Mouse (Mus musculus) kidney, embryonic 15.5 days (tissue): Measurements from ENCODE around the gene Pxylp1. TPM values are rescaled to one million over a fixed set of nuclear protein-coding genes. Genes with fewer than 3 reads are reported as not detected.

Experiments
- ATAC-seq: fragments of 200-750 bp; cut with Nextera tagmentation; replicated peaks from 2 replicates; pipeline ENCODE4 v1.8.0; 2017; ENCODE audit warnings: moderate TSS enrichment; ENCODE audit not compliant: low FRiP score
- H3K27ac ChIP-seq: fragments of 300-500 bp; sonication (generic); 2 replicates; pipeline ENCODE4 v1.5.1; 2015; ENCODE audit warnings: mild to moderate bottlenecking, inconsistent platforms
- H3K27me3 ChIP-seq: fragments of 300-500 bp; sonication (generic); 2 replicates; pipeline ENCODE4 v1.6.1; 2015; ENCODE audit warnings: inconsistent platforms
- H3K36me3 ChIP-seq: fragments of 300-500 bp; sonication (generic); 2 replicates; pipeline ENCODE4 v1.6.1; 2015; ENCODE audit warnings: inconsistent platforms
- H3K4me1 ChIP-seq: fragments of 300-500 bp; sonication (generic); 2 replicates; pipeline ENCODE4 v1.6.1; 2015; ENCODE audit warnings: inconsistent platforms
- H3K4me2 ChIP-seq: fragments of 300-500 bp; sonication (generic); 2 replicates; pipeline ENCODE4 v1.6.1; 2015; ENCODE audit warnings: moderate library complexity, mild to moderate bottlenecking, inconsistent platforms
- H3K4me3 ChIP-seq: fragments of 300-500 bp; sonication (generic); replicated peaks from 2 replicates; pipeline ENCODE4 v1.5.1; 2015; ENCODE audit warnings: mild to moderate bottlenecking, inconsistent platforms
- H3K9ac ChIP-seq: fragments of 300-500 bp; sonication (generic); 2 replicates; pipeline ENCODE4 v1.6.1; 2015; ENCODE audit warnings: mild to moderate bottlenecking, inconsistent platforms
- H3K9me3 ChIP-seq: fragments of 300-500 bp; sonication (generic); replicated peaks from 2 replicates; pipeline ENCODE4 v1.6.1; 2016; ENCODE audit warnings: inconsistent platforms
- WGBS: fragments of 180-500 bp; shearing (Covaris S2); methylation state at CpG from one replicate; pipeline ENCODE4 v1.1.7; 2015; ENCODE audit warnings: mixed read lengths; 5-methylcytosine and 5-hydroxymethylcytosine counted together
- polyA plus RNA-seq: library from polyadenylated mRNA; unstranded; fragments of >200 nt; fragmentation: Nextera tagmentation; extraction: Ambion mirVana; gene quantifications from 2 replicates; pipeline ENCODE4 v1.2.1, GENCODE M21; 2015

The Pxylp1 gene
- polyA plus RNA-seq, 1 experiment from 2014 or later: 17.0 TPM

DNA sequence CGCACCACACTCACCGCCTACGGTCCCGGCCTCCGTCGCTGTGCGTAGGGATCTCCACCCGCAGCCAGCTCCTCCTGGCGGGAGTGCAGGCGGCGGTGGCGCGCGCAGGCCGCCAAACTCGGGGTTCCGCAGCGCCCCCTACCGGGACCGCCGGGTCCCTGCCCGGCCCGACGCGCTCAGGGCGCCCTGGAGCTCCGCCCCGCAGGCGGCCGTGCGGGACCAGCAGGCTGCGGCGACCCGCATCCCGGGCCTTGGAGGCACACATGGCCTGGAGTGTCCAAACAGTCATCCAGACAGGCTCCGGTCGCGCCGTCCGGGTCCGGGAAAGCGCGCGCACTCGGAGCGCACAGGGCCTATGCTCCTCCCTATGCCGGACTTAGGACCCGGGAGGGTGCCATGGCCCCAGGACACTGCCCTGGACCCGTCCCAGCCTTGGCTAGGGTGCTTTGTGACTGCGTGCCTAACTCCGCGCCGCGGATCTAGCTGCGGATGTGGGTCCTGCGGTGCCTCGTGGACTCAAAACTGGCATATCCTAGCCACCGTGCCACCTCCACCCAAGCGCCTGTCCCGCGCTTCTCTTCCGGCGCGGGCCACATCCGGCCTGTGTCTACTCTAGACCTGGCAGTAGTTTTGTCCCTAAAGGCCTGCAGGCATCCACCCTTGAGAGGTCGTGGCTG is 3.0 kb downstream of the Pxylp1 start:
- Histone ChIP-seq H3K4me3 (peak overlapping the region; percentile 72), H3K36me3 (no peaks in the 10 kb centered on the region), H3K4me1 (peaks cover 31% of the 10 kb centered on the region), H3K4me2 (peak overlapping the region; percentile 89), H3K27ac (no peak overlapping the region), H3K9me3 (no peaks in the 10 kb centered on the region), H3K27me3 (peaks cover 47% of the 10 kb centered on the region), H3K9ac (peak overlapping the region; percentile 73)
- WGBS: under 1% methylated on average over 66 of the region's 66 CpGs
- peak; percentile 87 for ATAC-seq

DNA sequence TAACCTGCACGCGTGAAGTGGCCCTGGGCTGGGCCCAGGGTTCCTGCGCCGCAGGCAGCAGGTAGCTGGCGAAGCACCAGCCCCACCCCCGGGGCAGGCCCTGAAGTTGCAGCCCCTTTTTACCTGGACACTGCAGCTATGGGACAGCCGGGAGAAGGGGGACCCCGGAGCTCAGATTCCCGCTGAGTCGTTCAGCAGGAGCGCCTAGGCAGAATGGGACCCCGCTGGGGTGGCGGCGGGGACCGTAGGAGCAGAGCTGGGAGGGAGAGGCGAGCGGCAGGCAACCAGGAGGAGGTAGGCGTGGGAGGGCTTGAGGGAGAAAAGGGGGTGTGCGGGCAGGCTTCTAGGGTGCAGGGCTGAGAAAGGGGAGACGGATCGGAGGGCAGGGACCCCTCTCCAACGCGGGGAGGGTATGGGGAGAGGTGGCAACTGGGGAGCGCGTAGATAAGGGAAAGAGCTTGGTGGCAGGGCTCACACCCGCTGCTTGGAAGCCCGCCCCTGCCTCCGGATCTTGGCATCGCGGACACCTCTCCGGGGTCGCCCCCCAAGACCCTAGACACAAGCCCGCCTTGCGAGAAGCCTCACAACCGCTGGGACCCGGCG is 3.6 kb downstream of the Pxylp1 start:
- Histone ChIP-seq H3K9me3 (no peaks in the 10 kb centered on the region), H3K27ac (no peak overlapping the region), H3K27me3 (peaks cover 47% of the 10 kb centered on the region), H3K9ac (peak overlapping the region; percentile 73), H3K4me3 (peak overlapping the region; percentile 72), H3K36me3 (no peaks in the 10 kb centered on the region), H3K4me2 (peak overlapping the region; percentile 89), H3K4me1 (peaks cover 31% of the 10 kb centered on the region)
- WGBS: 1% methylated on average over 37 of the region's 37 CpGs
- peak; percentile 45 for ATAC-seq

DNA sequence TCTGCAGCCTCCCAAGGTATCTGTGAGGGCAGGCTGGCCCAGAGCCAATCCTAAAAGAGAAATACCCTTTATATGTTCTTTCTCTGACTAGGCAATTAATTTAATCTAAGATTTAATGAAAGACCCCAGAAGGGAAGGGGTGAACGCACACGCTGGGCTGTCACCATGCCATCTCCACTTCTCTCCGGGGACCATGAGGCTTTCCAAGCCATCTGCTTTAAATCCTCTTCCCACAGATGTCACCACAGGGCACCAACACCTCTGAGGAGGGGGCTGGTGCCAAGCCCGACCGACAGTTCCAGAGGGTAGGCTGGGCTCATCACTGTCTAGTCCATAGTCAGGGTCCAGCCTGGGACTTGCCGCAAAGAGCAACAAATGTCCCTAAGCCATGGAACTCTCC is 4.5 kb downstream of the Pxylp1 start:
- no peaks in the 10 kb centered on the region for H3K36me3 ChIP-seq
- H3K4me3 ChIP-seq: peak overlapping the region; percentile 72; the same call in 1 of the 2 replicates
- H3K4me1 ChIP-seq: peaks cover 23% of the 10 kb centered on the region
- no peak overlapping the region for H3K9ac ChIP-seq
- WGBS: 22% methylated on average over 6 of the region's 6 CpGs
- no peak overlapping the region for H3K27ac ChIP-seq
- H3K4me2 ChIP-seq: peak overlapping the region; percentile 89
- H3K27me3 ChIP-seq: peaks cover 47% of the 10 kb centered on the region
- no peaks in the 10 kb centered on the region for H3K9me3 ChIP-seq
- ATAC-seq: no peak

DNA sequence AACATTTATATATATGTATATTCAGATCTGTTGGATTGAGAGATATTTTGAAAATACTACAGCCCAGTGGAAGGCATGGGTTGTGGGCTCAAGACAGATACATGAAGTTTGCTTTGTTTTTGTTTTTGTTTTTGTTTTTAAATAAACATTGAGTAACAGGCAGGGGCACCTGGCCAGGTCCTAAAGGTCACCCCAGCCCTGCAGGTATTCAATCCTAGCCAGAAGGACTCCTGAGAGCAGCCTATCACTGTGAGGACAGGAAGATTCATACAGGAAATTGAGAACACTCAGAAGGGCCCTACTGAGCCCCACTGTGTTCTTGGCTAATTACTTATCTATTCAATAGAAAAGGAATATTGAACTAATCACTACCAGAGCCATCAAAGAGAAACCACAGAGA is 5.0 kb downstream of the Pxylp1 start:
- Histone ChIP-seq H3K27ac (no peak overlapping the region), H3K4me1 (peaks cover 23% of the 10 kb centered on the region), H3K27me3 (peaks cover 47% of the 10 kb centered on the region), H3K9me3 (no peaks in the 10 kb centered on the region), H3K9ac (no peak overlapping the region), H3K36me3 (no peaks in the 10 kb centered on the region), H3K4me3 (no peak overlapping the region), H3K4me2 (peak overlapping the region; percentile 89; the same call in 1 of the 2 replicates)
- no peak for ATAC-seq

DNA sequence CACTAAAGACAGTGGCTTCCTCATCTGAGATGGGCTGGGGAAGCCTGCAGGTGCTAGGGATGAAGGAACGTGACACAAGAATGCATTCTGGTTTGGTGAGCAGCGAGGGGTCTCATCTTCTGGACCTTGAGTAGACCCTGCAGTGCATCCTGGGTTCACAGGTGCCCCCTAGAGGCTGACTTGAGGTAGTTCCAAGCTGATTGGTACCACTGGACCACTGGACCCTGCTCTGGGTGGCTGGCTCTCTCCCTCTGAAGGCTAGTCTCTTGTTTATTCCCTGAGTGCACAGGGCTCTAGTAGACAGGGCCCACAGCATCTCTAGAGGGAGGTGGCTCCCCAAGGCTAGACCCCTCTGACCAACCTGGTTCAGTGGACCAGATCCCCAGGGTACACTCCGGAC is 6.7 kb downstream of the Pxylp1 start:
- ATAC-seq: no peak
- H3K9ac ChIP-seq: no peak overlapping the region
- H3K4me3 ChIP-seq: no peak overlapping the region
- no peaks in the 10 kb centered on the region for H3K36me3 ChIP-seq
- H3K4me1 ChIP-seq: peaks cover 19% of the 10 kb centered on the region
- no peaks in the 10 kb centered on the region for H3K9me3 ChIP-seq
- no peak overlapping the region for H3K27ac ChIP-seq
- H3K4me2 ChIP-seq: no peak overlapping the region
- 67% methylated on average over 3 of the region's 3 CpGs for WGBS
- H3K27me3 ChIP-seq: peaks cover 33% of the 10 kb centered on the region

DNA sequence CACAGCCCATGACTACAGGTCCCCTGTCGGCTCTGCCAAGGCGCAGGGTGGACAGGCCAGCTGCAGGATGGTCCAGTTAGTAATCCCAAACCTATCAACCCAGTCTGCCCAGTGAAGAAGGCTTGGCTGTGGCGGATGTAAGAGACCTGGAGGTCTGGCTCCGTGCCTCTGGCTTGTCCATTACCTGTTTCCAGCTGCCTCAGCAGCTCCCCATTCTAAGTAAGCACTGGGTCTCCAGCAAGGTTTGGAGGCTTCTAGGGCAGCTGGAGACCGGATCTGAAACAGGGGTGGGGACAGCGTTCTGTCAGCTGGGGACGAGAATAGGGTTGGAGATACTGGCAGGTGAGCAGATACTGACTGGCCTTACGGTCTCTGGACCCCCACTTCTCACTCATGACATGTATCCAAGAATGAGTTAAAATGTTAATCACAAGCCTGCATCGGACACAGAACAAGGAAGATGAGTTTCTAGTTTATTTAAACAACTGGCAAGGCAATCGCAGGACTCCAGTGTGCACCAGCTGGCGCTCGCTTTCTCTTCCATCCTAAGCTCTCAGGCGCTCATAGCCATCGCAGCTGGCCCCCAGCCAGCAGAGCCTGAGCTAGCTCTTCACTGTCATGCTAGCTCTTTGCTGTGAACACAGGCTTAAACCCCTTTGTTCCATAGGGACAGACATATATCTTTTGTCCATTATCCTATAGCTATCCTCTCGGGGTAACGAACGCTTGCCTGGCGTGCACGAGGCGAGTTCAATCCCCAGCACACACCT is 9.8 kb downstream of the Pxylp1 start:
- 91% methylated on average over 20 of the region's 20 CpGs for WGBS
- no peak overlapping the region for H3K9ac ChIP-seq
- H3K9me3 ChIP-seq: no peaks in the 10 kb centered on the region
- H3K27ac ChIP-seq: no peak overlapping the region
- no peak for ATAC-seq
- H3K4me1 ChIP-seq: peaks cover 8% of the 10 kb centered on the region
- H3K36me3 ChIP-seq: no peaks in the 10 kb centered on the region
- H3K4me3 ChIP-seq: no peak overlapping the region
- no peak overlapping the region for H3K4me2 ChIP-seq
- H3K27me3 ChIP-seq: peaks cover 15% of the 10 kb centered on the region

DNA sequence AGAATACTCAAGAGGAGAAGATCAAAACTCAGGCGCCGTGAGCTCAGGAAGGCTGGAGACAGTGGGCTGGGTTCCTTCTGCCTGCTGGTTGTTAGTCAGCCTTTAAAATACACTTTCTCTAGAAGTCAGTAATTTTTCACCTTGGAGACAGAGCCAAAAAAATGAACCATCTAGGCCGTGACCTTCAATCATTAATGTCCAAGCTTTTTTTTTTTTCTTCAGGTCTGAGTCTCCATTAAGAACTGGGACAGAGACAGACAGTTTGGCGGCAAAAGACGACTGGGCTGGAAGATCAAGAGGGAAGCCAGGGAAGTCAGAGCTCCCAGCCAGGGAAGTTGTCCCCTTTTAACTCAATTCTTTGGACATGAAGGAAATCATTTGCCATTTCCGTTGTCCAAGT is 10.6 kb downstream of the Pxylp1 start:
- Histone ChIP-seq H3K4me1 (peaks cover 11% of the 10 kb centered on the region), H3K36me3 (no peaks in the 10 kb centered on the region), H3K27me3 (peaks cover 11% of the 10 kb centered on the region), H3K27ac (no peak overlapping the region), H3K4me3 (no peak overlapping the region), H3K9ac (no peak overlapping the region), H3K4me2 (no peak overlapping the region), H3K9me3 (no peaks in the 10 kb centered on the region)
- no peak for ATAC-seq
- 55% methylated on average over 6 of the region's 6 CpGs for WGBS

DNA sequence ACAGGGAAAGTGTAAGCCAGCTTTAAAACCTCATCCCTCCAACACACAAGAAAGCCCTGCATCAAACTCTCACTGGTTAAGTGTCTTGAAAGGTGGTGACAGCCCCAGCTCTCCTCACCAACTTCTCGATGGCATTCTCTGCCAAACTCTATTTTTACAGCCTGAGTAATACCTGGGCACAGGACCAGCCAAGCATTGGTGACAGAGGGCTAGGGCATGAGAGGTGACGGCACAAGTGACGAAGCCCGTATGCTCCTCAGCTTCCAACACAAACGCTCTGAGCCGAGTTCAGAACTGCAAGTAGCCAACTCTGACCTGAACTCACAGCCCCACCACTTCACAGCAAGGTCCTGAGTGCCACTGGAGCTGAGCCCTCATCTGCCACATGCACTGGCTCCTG is 13.4 kb downstream of the Pxylp1 start:
- peaks cover 11% of the 10 kb centered on the region for H3K4me1 ChIP-seq
- no peak overlapping the region for H3K4me2 ChIP-seq
- no peaks in the 10 kb centered on the region for H3K36me3 ChIP-seq
- no peak for ATAC-seq
- no peak overlapping the region for H3K4me3 ChIP-seq
- H3K27me3 ChIP-seq: no peaks in the 10 kb centered on the region; the same call in 1 of the 2 replicates
- WGBS: 72% methylated on average over 6 of the region's 6 CpGs
- H3K9ac ChIP-seq: no peak overlapping the region
- no peaks in the 10 kb centered on the region for H3K9me3 ChIP-seq
- H3K27ac ChIP-seq: no peak overlapping the region

DNA sequence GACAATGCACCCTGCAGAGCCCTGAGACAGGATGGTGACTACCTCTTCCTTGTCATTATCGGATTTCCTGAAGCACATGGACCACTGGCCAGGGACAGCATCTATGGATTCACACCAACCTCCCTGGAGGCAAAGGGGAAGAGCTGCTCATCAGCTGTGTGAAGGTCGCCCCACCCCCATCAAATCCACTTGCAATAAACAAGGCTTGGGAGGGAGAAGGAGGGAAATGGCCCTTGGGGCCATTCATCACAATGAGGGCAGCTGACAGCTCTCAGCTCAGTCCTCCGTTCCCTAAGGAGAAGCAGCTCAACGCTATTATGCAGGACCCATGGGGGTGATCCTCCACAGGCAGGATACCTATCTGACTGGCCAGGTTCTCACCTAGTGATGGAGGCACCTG is 14.0 kb downstream of the Pxylp1 start:
- Histone ChIP-seq H3K4me2 (no peak overlapping the region), H3K9ac (no peak overlapping the region), H3K4me1 (peaks cover 11% of the 10 kb centered on the region), H3K36me3 (no peaks in the 10 kb centered on the region), H3K9me3 (no peaks in the 10 kb centered on the region), H3K27me3 (no peaks in the 10 kb centered on the region; the same call in 1 of the 2 replicates), H3K4me3 (no peak overlapping the region), H3K27ac (no peak overlapping the region)
- WGBS: 14% methylated on average over 4 of the region's 4 CpGs
- ATAC-seq: no peak

DNA sequence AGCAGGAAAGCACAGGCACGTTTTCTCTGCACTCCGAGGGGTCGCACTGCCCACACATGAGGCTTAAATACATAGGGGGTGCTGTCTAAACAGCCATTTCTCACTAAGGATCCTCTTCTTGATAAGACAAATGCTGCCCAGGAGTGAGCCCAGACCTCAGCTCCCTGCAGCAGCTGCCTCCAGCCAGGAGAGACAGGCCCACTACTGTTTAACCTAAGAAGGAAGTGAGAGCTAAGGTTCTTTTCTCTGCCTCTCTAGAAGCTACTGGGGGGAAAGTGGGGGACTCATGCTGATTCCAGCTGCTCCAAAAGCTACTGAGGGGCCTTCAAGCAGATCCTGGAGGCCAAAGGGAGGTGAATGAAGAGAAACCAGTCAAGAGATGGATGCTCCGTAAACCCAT is 16.8 kb downstream of the Pxylp1 start:
- ATAC-seq: no peak
- Histone ChIP-seq H3K4me1 (peaks cover 8% of the 10 kb centered on the region), H3K9ac (no peak overlapping the region), H3K36me3 (no peaks in the 10 kb centered on the region), H3K4me3 (no peak overlapping the region), H3K4me2 (no peak overlapping the region), H3K9me3 (no peaks in the 10 kb centered on the region), H3K27me3 (no peaks in the 10 kb centered on the region), H3K27ac (no peak overlapping the region)
- 54% methylated on average over 4 of the region's 4 CpGs for WGBS

DNA sequence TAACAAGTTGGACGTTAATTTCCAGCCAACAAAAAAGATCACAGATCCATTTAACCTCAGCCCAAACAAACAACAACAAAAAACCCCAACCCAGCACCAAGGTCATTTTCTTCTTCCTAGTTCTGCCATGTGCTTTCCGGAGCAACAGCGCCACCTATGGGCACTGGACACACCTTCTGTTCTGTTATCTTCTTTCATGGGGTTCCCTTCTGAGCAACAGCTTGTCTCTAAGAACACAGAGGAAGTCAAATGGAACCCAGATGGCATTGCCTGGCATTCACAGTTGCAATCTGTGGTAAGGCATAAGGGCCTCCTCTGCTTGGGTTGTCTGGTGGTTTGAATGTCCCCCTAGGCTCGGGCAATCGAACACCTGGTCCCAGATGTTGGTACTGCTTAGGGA is 19.4 kb downstream of the Pxylp1 start:
- no peak for ATAC-seq
- H3K4me3 ChIP-seq: no peak overlapping the region
- WGBS: 84% methylated on average over 5 of the region's 5 CpGs
- no peak overlapping the region for H3K27ac ChIP-seq
- no peaks in the 10 kb centered on the region for H3K9me3 ChIP-seq
- H3K27me3 ChIP-seq: no peaks in the 10 kb centered on the region
- no peak overlapping the region for H3K9ac ChIP-seq
- H3K36me3 ChIP-seq: no peaks in the 10 kb centered on the region
- H3K4me2 ChIP-seq: no peak overlapping the region
- 0 out of 2 replicates have a peak, but pooled peaks cover 5% of the 10 kb centered on the region for H3K4me1 ChIP-seq

DNA sequence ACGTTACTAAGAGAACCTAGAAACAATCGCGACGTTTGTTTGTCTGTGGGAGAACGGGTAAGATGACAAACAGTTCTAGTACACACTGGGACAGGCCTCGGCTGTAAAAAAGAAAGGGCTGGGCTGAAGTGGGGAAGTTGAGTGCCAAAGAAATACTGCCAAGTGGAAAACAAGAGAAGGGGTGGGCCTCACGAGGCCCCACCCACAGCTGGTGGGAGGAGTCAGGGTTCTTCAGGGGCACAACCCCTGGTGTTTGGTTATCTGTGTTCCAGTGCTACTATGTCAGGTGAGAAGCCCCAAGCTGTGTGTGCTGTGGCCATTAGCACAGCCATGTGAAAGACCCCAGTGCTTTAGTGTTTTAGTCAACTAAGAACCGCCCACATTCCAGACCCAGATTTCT is 22.4 kb downstream of the Pxylp1 start:
- Histone ChIP-seq H3K4me1 (peaks cover 27% of the 10 kb centered on the region), H3K27me3 (no peaks in the 10 kb centered on the region), H3K36me3 (no peaks in the 10 kb centered on the region), H3K9ac (no peak overlapping the region), H3K4me3 (no peak overlapping the region), H3K4me2 (no peak overlapping the region), H3K27ac (no peak overlapping the region), H3K9me3 (no peaks in the 10 kb centered on the region)
- WGBS: 66% methylated on average over 8 of the region's 8 CpGs
- 0 out of 2 replicates have a peak, but pooled peaks have one; percentile 22 for ATAC-seq
